Mouse (Mus musculus) CD4-positive naive resting alpha-beta T cell, adult 57 days (primary cell): ENCODE data around the gene Hmgcl. TPM values are rescaled to one million over a fixed set of nuclear protein-coding genes. Genes with fewer than 3 reads are reported as not detected.

Experiments used
- total RNA-seq: library from RNA; stranded (reverse); gene quantifications from one replicate; pipeline ENCODE4 v1.2.4, GENCODE M21; 2023

The Hmgcl gene
- total RNA-seq, result 24.9 TPM

GRCm38 (mm10) chr4:135946278-135946658 lies at the start of gene Hmgcl:
Gene Hmgcl (plus strand): TSS chr4:135946448.

GRCm38 (mm10) chr4:135920304-135921241 lies 25.7 kb upstream of the Hmgcl start, which contains the start of gene Fuca1:
Gene Fuca1 (plus strand): TSS chr4:135920735.

GRCm38 (mm10) chr4:135963457-135964193 lies 17.4 kb downstream of the Hmgcl start, which contains the start of gene Gale:
Gene Gale (plus strand): TSS chr4:135963727.

GRCm38 (mm10) chr4:135972556-135972906 lies 26.3 kb downstream of the Hmgcl start, which contains the start of gene Lypla2:
Gene Lypla2 (minus strand): TSS chr4:135972626.

GRCm38 (mm10) chr4:135986943-135987710 lies 40.9 kb downstream of the Hmgcl start, which contains the start of gene Pithd1:
Gene Pithd1 (minus strand): TSS chr4:135987264.

Other genes with a start within 250 kb of the Hmgcl start
- 0.21 TPM for gene Il22ra1, start 218.3 kb upstream of the Hmgcl start, total RNA-seq
- not detected for gene Myom3, start 186.7 kb upstream of the Hmgcl start, total RNA-seq
- gene Srsf10, start 90.7 kb upstream of the Hmgcl start, total RNA-seq, result 134 TPM
- gene Pnrc2, start 72.6 kb upstream of the Hmgcl start, total RNA-seq, result 93.8 TPM
- gene Cnr2, start 51.1 kb upstream of the Hmgcl start, total RNA-seq, result 13.4 TPM
- gene Fuca1, start 25.7 kb upstream of the Hmgcl start, total RNA-seq, result 53.5 TPM
- 6.6 TPM for gene Gale, start 17.3 kb downstream of the Hmgcl start, total RNA-seq
- 105 TPM for gene Lypla2, start 26.2 kb downstream of the Hmgcl start, total RNA-seq
- 40.4 TPM for gene Pithd1, start 40.8 kb downstream of the Hmgcl start, total RNA-seq
- 38.8 TPM for gene Eloa, start 75.3 kb downstream of the Hmgcl start, total RNA-seq
- gene Rpl11, start 107.0 kb downstream of the Hmgcl start, total RNA-seq, result 1,119 TPM
- 31.0 TPM for gene Id3, start 197.0 kb downstream of the Hmgcl start, total RNA-seq
- 10.1 TPM for gene E2f2, start 225.9 kb downstream of the Hmgcl start, total RNA-seq